Mouse (Mus musculus) liver, embryonic 16.5 days (tissue): ENCODE measurements around the gene Slc7a3. TPM values are rescaled to one million over a fixed set of nuclear protein-coding genes. Genes with fewer than 3 reads are reported as not detected.
A peak's percentile ranks its signal among the peaks of the same experiment; 100 is the strongest.
"Not testable (repeated sequence)": the region's sequence is repeated elsewhere in the genome, so short reads cannot be mapped to it uniquely, and the experiment has no call there.

Source experiments
- ATAC-seq: fragments of 200-750 bp; cut with Nextera tagmentation; 2 replicates; pipeline ENCODE4 v1.8.0; 2017; ENCODE audit warnings: low read depth, mild to moderate bottlenecking, moderate number of reproducible peaks, moderate library complexity
- H3K27ac ChIP-seq: fragments of 300-500 bp; sonication (generic); 2 replicates; pipeline ENCODE4 v1.5.1; 2014; ENCODE audit warnings: mild to moderate bottlenecking, low read length
- H3K27me3 ChIP-seq: fragments of 300-500 bp; sonication (generic); 2 replicates; pipeline ENCODE4 v1.6.1; 2014; ENCODE audit warnings: low read depth, low read length, mixed read lengths; ENCODE audit not compliant: control insufficient read depth, insufficient read depth
- H3K36me3 ChIP-seq: fragments of 300-500 bp; sonication (generic); 2 replicates; pipeline ENCODE4 v1.6.1; 2014; ENCODE audit warnings: mild to moderate bottlenecking; ENCODE audit not compliant: control insufficient read depth, insufficient read depth
- H3K4me1 ChIP-seq: fragments of 300-500 bp; sonication (generic); 2 replicates; pipeline ENCODE4 v1.6.1; 2014; ENCODE audit warnings: low read depth, low read length, mixed read lengths; ENCODE audit not compliant: control insufficient read depth
- H3K4me2 ChIP-seq: fragments of 300-500 bp; sonication (generic); 2 replicates; pipeline ENCODE4 v1.6.1; 2014; ENCODE audit warnings: low read depth, low read length, mixed read lengths
- H3K4me3 ChIP-seq: fragments of 300-500 bp; sonication (generic); 2 replicates; pipeline ENCODE4 v1.5.1; 2014; ENCODE audit warnings: low read depth, mild to moderate bottlenecking, low read length
- H3K9ac ChIP-seq: fragments of 300-500 bp; sonication (generic); 2 replicates; pipeline ENCODE4 v1.6.1; 2014; ENCODE audit warnings: low read depth, low read length
- H3K9me3 ChIP-seq: fragments of 300-500 bp; sonication (generic); replicated peaks from 2 replicates; pipeline ENCODE4 v1.6.1; 2016; ENCODE audit warnings: low read length; ENCODE audit not compliant: control insufficient read depth
- WGBS: fragments of 180-500 bp; shearing (Covaris S2); extraction: QIAGEN DNeasy Blood & Tissue Kit; methylation state at CpG from one replicate; pipeline ENCODE4 v1.1.7; 2014; ENCODE audit not compliant: insufficient replicate concordance; 5-methylcytosine and 5-hydroxymethylcytosine counted together
- polyA plus RNA-seq: library from polyadenylated mRNA; unstranded; fragments of >200 nt; fragmentation: Nextera tagmentation; extraction: Ambion mirVana; gene quantifications from 2 replicates; pipeline ENCODE4 v1.2.1, GENCODE M21; 2015

The Slc7a3 gene
- polyA plus RNA-seq: 0.19 and 0.57 TPM in 2 replicates

- 33% methylated on average over 11 of the region's 11 CpGs for WGBS
- H3K9ac ChIP-seq: no peak within 1 kb of the TSS
Measured at GRCm38 (mm10) chrX:101085920-101086319, at the start of gene Slc7a3. Gene Slc7a3, minus strand, starts transcription at chrX:101086020.

GRCm38 (mm10) chrX:101131992-101132791 is 46.4 kb upstream of the Slc7a3 start:
- Histone ChIP-seq H3K4me1 (no peaks in the 10 kb centered on the region), H3K4me3 (peak overlapping the region; percentile 22), H3K4me2 (peak overlapping the region; percentile 46), H3K9ac (no peak overlapping the region), H3K36me3 (no peaks in the 10 kb centered on the region), H3K9me3 (no peaks in the 10 kb centered on the region), H3K27ac (no peak overlapping the region), H3K27me3 (no peaks in the 10 kb centered on the region)
- WGBS: 33% methylated on average over 12 of the region's 12 CpGs
- no peak for ATAC-seq

More at GRCm38 (mm10) chrX:101085920-101086319, at the start of gene Slc7a3:
- Histone ChIP-seq H3K36me3 (no peaks in the 10 kb centered on the region), H3K4me1 (no peaks in the 10 kb centered on the region), H3K27me3 (peaks cover 9% of the 10 kb centered on the region; the same call in 1 of the 2 replicates), H3K27ac (no peak within 1 kb of the TSS), H3K4me2 (peak within 1 kb of the TSS; percentile 15; the same call in 1 of the 2 replicates), H3K9me3 (no peaks in the 10 kb centered on the region), H3K4me3 (no peak within 1 kb of the TSS)
- no peak for ATAC-seq

- no peak for ATAC-seq
- H3K9ac ChIP-seq: no peak overlapping the region
- no peaks in the 10 kb centered on the region for H3K27me3 ChIP-seq
- H3K4me2 ChIP-seq: no peak overlapping the region
- no peaks in the 10 kb centered on the region for H3K4me1 ChIP-seq
- 21% methylated on average over 7 of the region's 7 CpGs for WGBS
- H3K4me3 ChIP-seq: no peak overlapping the region
- H3K36me3 ChIP-seq: no peaks in the 10 kb centered on the region
- no peak overlapping the region for H3K27ac ChIP-seq
- no peaks in the 10 kb centered on the region for H3K9me3 ChIP-seq
Measured at GRCm38 (mm10) chrX:101131001-101131400, 45.2 kb upstream of the Slc7a3 start.

DNA sequence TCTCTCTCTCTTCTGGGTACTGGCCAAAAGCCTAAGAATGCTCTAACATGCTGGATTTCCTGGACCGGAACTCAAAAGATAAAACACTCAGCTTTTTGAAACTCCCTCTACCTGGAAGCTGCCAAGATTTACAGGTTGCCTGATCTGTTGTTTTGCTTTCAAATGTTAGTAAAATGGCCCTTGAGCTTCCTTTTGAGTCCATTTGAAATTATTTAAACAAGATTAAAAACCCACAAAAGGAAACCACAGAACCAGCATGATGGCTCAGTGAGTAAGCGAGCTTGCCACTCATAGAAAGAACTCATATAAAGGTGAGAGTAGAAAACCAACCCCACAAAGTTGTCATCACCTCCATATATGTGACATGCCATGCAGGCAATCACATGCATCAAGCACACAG is 42.7 kb upstream of the Slc7a3 start:
- Histone ChIP-seq H3K4me2 (no peak overlapping the region), H3K36me3 (no peaks in the 10 kb centered on the region), H3K9me3 (no peaks in the 10 kb centered on the region), H3K4me1 (no peaks in the 10 kb centered on the region), H3K4me3 (no peak overlapping the region), H3K27me3 (no peaks in the 10 kb centered on the region; the same call in 1 of the 2 replicates), H3K9ac (no peak overlapping the region), H3K27ac (no peak overlapping the region)
- ATAC-seq: no peak
- WGBS: 53% methylated on average over 2 of the region's 2 CpGs

- 31% methylated on average over 2 of the region's 2 CpGs for WGBS
- Histone ChIP-seq H3K9me3 (no peaks in the 10 kb centered on the region), H3K27ac (no peak overlapping the region), H3K4me3 (no peak overlapping the region), H3K36me3 (no peaks in the 10 kb centered on the region), H3K4me2 (no peak overlapping the region), H3K27me3 (no peaks in the 10 kb centered on the region; the same call in 1 of the 2 replicates), H3K9ac (no peak overlapping the region), H3K4me1 (no peaks in the 10 kb centered on the region)
- no peak for ATAC-seq
Measured at GRCm38 (mm10) chrX:101126977-101127376, 41.2 kb upstream of the Slc7a3 start.

DNA sequence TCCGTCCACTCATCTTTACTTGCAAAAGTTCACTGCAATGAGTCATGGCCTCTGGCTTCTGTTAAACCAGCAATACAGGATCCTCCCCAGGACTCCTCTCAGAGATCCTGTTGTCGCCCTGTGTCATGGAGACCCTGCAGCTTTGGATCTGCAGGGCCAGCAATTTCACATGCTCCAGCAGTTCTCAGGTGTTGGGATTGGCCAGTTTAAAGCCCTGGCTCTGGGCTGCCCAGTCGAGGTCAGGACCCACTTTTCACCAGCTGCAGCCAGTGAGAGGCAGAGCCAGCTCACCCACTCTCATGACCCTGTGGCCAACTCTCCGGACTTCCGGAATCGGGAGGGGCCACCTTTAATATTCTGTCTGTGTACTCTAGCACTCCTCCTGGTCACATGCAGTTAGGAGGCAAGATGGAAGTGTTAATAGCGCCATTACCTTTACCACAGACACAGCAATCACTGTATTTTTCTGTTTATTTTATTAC is 40.7 kb upstream of the Slc7a3 start:
- Histone ChIP-seq H3K9me3 (no peaks in the 10 kb centered on the region), H3K27me3 (no peaks in the 10 kb centered on the region; the same call in 1 of the 2 replicates), H3K4me1 (no peaks in the 10 kb centered on the region), H3K4me3 (no peak overlapping the region), H3K27ac (no peak overlapping the region), H3K9ac (no peak overlapping the region), H3K4me2 (no peak overlapping the region), H3K36me3 (no peaks in the 10 kb centered on the region)
- WGBS: 45% methylated on average over 7 of the region's 7 CpGs
- ATAC-seq: no peak

- Histone ChIP-seq H3K9me3 (no peaks in the 10 kb centered on the region), H3K4me1 (no peaks in the 10 kb centered on the region), H3K27ac (no peak overlapping the region), H3K4me2 (no peak overlapping the region), H3K9ac (no peak overlapping the region), H3K4me3 (no peak overlapping the region), H3K36me3 (no peaks in the 10 kb centered on the region), H3K27me3 (no peaks in the 10 kb centered on the region; the same call in 1 of the 2 replicates)
- 52% methylated on average over 1 of the region's 1 CpGs for WGBS
- no peak for ATAC-seq
Measured at GRCm38 (mm10) chrX:101120546-101120945, 34.7 kb upstream of the Slc7a3 start.

- H3K36me3 ChIP-seq, H3K9ac ChIP-seq, H3K9me3 ChIP-seq, H3K27me3 ChIP-seq, H3K4me1 ChIP-seq, H3K27ac ChIP-seq, ATAC-seq, H3K4me3 ChIP-seq: not testable (repeated sequence)
- 15% methylated on average over 7 of the region's 9 CpGs for WGBS
- H3K4me2 ChIP-seq: peak overlapping the region; percentile 15; the same call in 1 of the 2 replicates
Measured at GRCm38 (mm10) chrX:101085211-101085610, 609 bp downstream of the Slc7a3 start.

GRCm38 (mm10) chrX:101084192-101084591 is 1.6 kb downstream of the Slc7a3 start:
- Histone ChIP-seq H3K4me2 (no peak overlapping the region), H3K27ac (no peak overlapping the region), H3K9ac (no peak overlapping the region), H3K27me3 (peaks cover 9% of the 10 kb centered on the region; the same call in 1 of the 2 replicates), H3K4me3 (no peak overlapping the region), H3K4me1 (no peaks in the 10 kb centered on the region), H3K36me3 (no peaks in the 10 kb centered on the region), H3K9me3 (no peaks in the 10 kb centered on the region)
- no peak for ATAC-seq
- 56% methylated on average over 2 of the region's 2 CpGs for WGBS
